Mouse (Mus musculus): ENCODE measurements around the gene Cacna1c. TPM values are rescaled to one million over a fixed set of nuclear protein-coding genes. Genes with fewer than 3 reads are reported as not detected.

The Cacna1c gene
- total RNA-seq, 2 experiments from 2014 or later: 0.11 TPM; not detected in 1

- no peak for ATAC-seq (ENCODE audit: poor library complexity, severe bottlenecking)
These were observed 218.6 kb downstream of the Cacna1c start for GRCm38 (mm10) chr6:118977443-118978271.

- ATAC-seq (ENCODE audit: poor library complexity, severe bottlenecking): no peak
These were observed 219.6 kb downstream of the Cacna1c start for GRCm38 (mm10) chr6:118976617-118977016.

- ATAC-seq (ENCODE audit: poor library complexity, severe bottlenecking): no peak
These were observed 224.2 kb downstream of the Cacna1c start for GRCm38 (mm10) chr6:118971844-118972531.

- ATAC-seq (ENCODE audit: poor library complexity, severe bottlenecking): no peak
These were observed 227.4 kb downstream of the Cacna1c start for GRCm38 (mm10) chr6:118968776-118969175.

- ATAC-seq (ENCODE audit: poor library complexity, severe bottlenecking): no peak
These were observed 229.3 kb downstream of the Cacna1c start for GRCm38 (mm10) chr6:118966904-118967303.

- ATAC-seq (ENCODE audit: poor library complexity, severe bottlenecking): no peak
These were observed 230.6 kb downstream of the Cacna1c start for GRCm38 (mm10) chr6:118965577-118965976.

- ATAC-seq (ENCODE audit: poor library complexity, severe bottlenecking): no peak
These were observed 232.4 kb downstream of the Cacna1c start for GRCm38 (mm10) chr6:118963806-118964205.

GRCm38 (mm10) chr6:118963283-118963682 lies 232.9 kb downstream of the Cacna1c start:
- no peak for ATAC-seq (ENCODE audit: poor library complexity, severe bottlenecking)

GRCm38 (mm10) chr6:118958529-118958928 lies 237.7 kb downstream of the Cacna1c start:
- ATAC-seq (ENCODE audit: poor library complexity, severe bottlenecking): no peak

- ATAC-seq (ENCODE audit: poor library complexity, severe bottlenecking): no peak
These were observed 240.0 kb downstream of the Cacna1c start for GRCm38 (mm10) chr6:118956234-118956633.

- no peak for ATAC-seq (ENCODE audit: poor library complexity, severe bottlenecking)
These were observed 240.4 kb downstream of the Cacna1c start for GRCm38 (mm10) chr6:118955777-118956176.

- ATAC-seq (ENCODE audit: poor library complexity, severe bottlenecking): no peak
These were observed 241.1 kb downstream of the Cacna1c start for GRCm38 (mm10) chr6:118954988-118955554.

- ATAC-seq (ENCODE audit: poor library complexity, severe bottlenecking): no peak
These were observed 243.8 kb downstream of the Cacna1c start for GRCm38 (mm10) chr6:118952377-118952776.

GRCm38 (mm10) chr6:118950190-118950589 lies 246.0 kb downstream of the Cacna1c start:
- no peak for ATAC-seq (ENCODE audit: poor library complexity, severe bottlenecking)

- ATAC-seq (ENCODE audit: poor library complexity, severe bottlenecking): no peak
These were observed 248.9 kb downstream of the Cacna1c start for GRCm38 (mm10) chr6:118947286-118947685.

- ATAC-seq (ENCODE audit: poor library complexity, severe bottlenecking): no peak
These were observed 249.6 kb downstream of the Cacna1c start for GRCm38 (mm10) chr6:118946660-118947059.

GRCm38 (mm10) chr6:118944093-118944492 lies 252.1 kb downstream of the Cacna1c start:
- no peak; the same call in 1 of the 2 replicates for ATAC-seq (ENCODE audit: poor library complexity, severe bottlenecking)

- ATAC-seq (ENCODE audit: poor library complexity, severe bottlenecking): no peak
These were observed 254.4 kb downstream of the Cacna1c start for GRCm38 (mm10) chr6:118941816-118942215.

- no peak for ATAC-seq (ENCODE audit: poor library complexity, severe bottlenecking)
These were observed 255.2 kb downstream of the Cacna1c start for GRCm38 (mm10) chr6:118941036-118941435.

GRCm38 (mm10) chr6:118939626-118940025 lies 256.6 kb downstream of the Cacna1c start:
- no peak for ATAC-seq (ENCODE audit: poor library complexity, severe bottlenecking)

GRCm38 (mm10) chr6:118938386-118939096 lies 257.7 kb downstream of the Cacna1c start:
- no peak for ATAC-seq (ENCODE audit: poor library complexity, severe bottlenecking)

Measured in megakaryocyte, adult 5-6 weeks (primary cell).